Mouse (Mus musculus) spleen, adult 2 months (tissue): Measurements from ENCODE around the gene Ulk4.

Source experiments
- CTCF ChIP-seq: fragments of 200-500 bp; IDR thresholded peaks from 2 replicates; pipeline ENCODE4 v1.5.1; 2011; ENCODE audit warnings: mild to moderate bottlenecking, inconsistent platforms; ENCODE audit not compliant: insufficient read depth, insufficient read length, insufficient replicate concordance; ENCODE audit errors: extremely low read depth
- POLR2A ChIP-seq: fragments of 200-500 bp; IDR thresholded peaks from 2 replicates; pipeline ENCODE4 v1.6.1; 2011; ENCODE audit warnings: low read depth, low read length, inconsistent platforms

GRCm38 (mm10) chr9:121283620-121284185 lies 6.7 kb upstream of the Ulk4 start:
- TF ChIP-seq POLR2A (no peak), CTCF (peak; percentile 25; the same call in 1 of the 2 replicates)
